Mouse (Mus musculus) erythroblast, adult 5-6 weeks (primary cell): ENCODE results near the gene Vmn1r1. TPM values are rescaled to one million over a fixed set of nuclear protein-coding genes. Genes with fewer than 3 reads are reported as not detected.
"Not testable (repeated sequence)": the region's sequence is repeated elsewhere in the genome, so short reads cannot be mapped to it uniquely, and the experiment has no call there.

Source experiments
- ATAC-seq: replicated peaks from 2 replicates; pipeline ENCODE4 v1.8.0; 2016; ENCODE audit warnings: moderate number of reproducible peaks, mild to moderate bottlenecking, moderate TSS enrichment, inconsistent platforms; ENCODE audit not compliant: poor library complexity, low FRiP score, severe bottlenecking
- total RNA-seq, 2 experiments: library from RNA; stranded (forward) in 1 of 2; stranded (reverse) in 1 of 2; fragments of 150-400 nt in 1 of 2; fragments of 200-764, 138-1000 nt in 1 of 2; gene quantifications; 2 replicates each; pipeline versions ENCODE4 v1.2.3 to v1.2.4; 2015 to 2017; ENCODE audit warnings: low replicate concordance in 2 of 2

Gene Vmn1r1
- total RNA-seq (2015; ENCODE audit: low replicate concordance), result not detected in 2 replicates
- not detected in 2 replicates for total RNA-seq (2017; ENCODE audit: low replicate concordance)

GRCm38 (mm10) chr1:182164386-182164785 is at the start of gene Vmn1r1:
TSS of gene Vmn1r1 (minus strand) at chr1:182164486.
- ATAC-seq, result no peak

GRCm38 (mm10) chr1:182210322-182210721 is 46.0 kb upstream of the Vmn1r1 start:
- ATAC-seq, result no peak

GRCm38 (mm10) chr1:182192581-182192980 is 28.3 kb upstream of the Vmn1r1 start:
- ATAC-seq, result no peak

GRCm38 (mm10) chr1:182191816-182192545 is 27.7 kb upstream of the Vmn1r1 start:
- no peak for ATAC-seq

GRCm38 (mm10) chr1:182191181-182191580 is 26.9 kb upstream of the Vmn1r1 start:
- no peak for ATAC-seq

- no peak for ATAC-seq
These were observed 25.6 kb upstream of the Vmn1r1 start for GRCm38 (mm10) chr1:182189669-182190440.

GRCm38 (mm10) chr1:182182449-182182848 is 18.2 kb upstream of the Vmn1r1 start:
- not testable (repeated sequence) for ATAC-seq

- no peak for ATAC-seq
These were observed 17.4 kb upstream of the Vmn1r1 start for GRCm38 (mm10) chr1:182181456-182182305.

GRCm38 (mm10) chr1:182176985-182177384 is 12.7 kb upstream of the Vmn1r1 start:
- not testable (repeated sequence) for ATAC-seq

GRCm38 (mm10) chr1:182170206-182170605 is 5.9 kb upstream of the Vmn1r1 start:
- ATAC-seq, result not testable (repeated sequence)

- ATAC-seq, result no peak
These were observed 1.3 kb downstream of the Vmn1r1 start for GRCm38 (mm10) chr1:182162951-182163350.

- ATAC-seq, result no peak
These were observed 4.7 kb downstream of the Vmn1r1 start for GRCm38 (mm10) chr1:182159575-182159974.

GRCm38 (mm10) chr1:182157734-182158133 is 6.6 kb downstream of the Vmn1r1 start:
- ATAC-seq, result no peak

GRCm38 (mm10) chr1:182149966-182150365 is 14.3 kb downstream of the Vmn1r1 start:
- ATAC-seq, result 0 out of 2 replicates have a peak, but pooled peaks have one; percentile 72

GRCm38 (mm10) chr1:182148864-182149514 is 15.3 kb downstream of the Vmn1r1 start:
- no peak for ATAC-seq

GRCm38 (mm10) chr1:182145546-182145945 is 18.7 kb downstream of the Vmn1r1 start:
- no peak for ATAC-seq

GRCm38 (mm10) chr1:182143288-182143687 is 21.0 kb downstream of the Vmn1r1 start:
- ATAC-seq, result peak; percentile 63; the same call in 1 of the 2 replicates

GRCm38 (mm10) chr1:182142725-182143124 is 21.6 kb downstream of the Vmn1r1 start:
- no peak for ATAC-seq

- ATAC-seq, result peak; percentile 84
These were observed 23.9 kb downstream of the Vmn1r1 start for GRCm38 (mm10) chr1:182140370-182140769.
